Mouse (Mus musculus) myocyte (in vitro differentiated cells): Measurements from ENCODE around the gene Rap1gap2. TPM values are rescaled to one million over a fixed set of nuclear protein-coding genes. Genes with fewer than 3 reads are reported as not detected.

ENCODE experiments used
- H3K27me3 ChIP-seq: one replicate; pipeline ENCODE4 v1.6.1; 2011; ENCODE audit not compliant: control insufficient read depth, insufficient read depth, insufficient read length
- H3K36me3 ChIP-seq: one replicate; pipeline ENCODE4 v1.6.1; 2011; ENCODE audit not compliant: control insufficient read depth, insufficient read depth
- H3K4me2 ChIP-seq: one replicate; pipeline ENCODE4 v1.6.1; 2011; ENCODE audit warnings: low read depth, control low read depth
- H3K4me3 ChIP-seq: one replicate; pipeline ENCODE4 v1.5.1; 2011; ENCODE audit warnings: mild to moderate bottlenecking, control low read depth, moderate library complexity
- H3K79me2 ChIP-seq: one replicate; pipeline ENCODE4 v1.6.1; 2011; ENCODE audit not compliant: control insufficient read depth, insufficient read depth
- H3ac ChIP-seq: one replicate; pipeline ENCODE4 v1.6.1; 2011; ENCODE audit not compliant: control insufficient read depth, insufficient read length
- CEBPB ChIP-seq: IDR thresholded peaks from 2 replicates; pipeline ENCODE4 v1.6.1; 2011; ENCODE audit warnings: mild to moderate bottlenecking, moderate library complexity; ENCODE audit not compliant: poor library complexity, insufficient read depth, severe bottlenecking
- E2F4 ChIP-seq: IDR thresholded peaks from one replicate; pipeline ENCODE4 v1.6.1; 2011; ENCODE audit warnings: mild to moderate bottlenecking, control low read depth, moderate library complexity; ENCODE audit not compliant: insufficient read depth
- MAX ChIP-seq: IDR thresholded peaks from one replicate; pipeline ENCODE4 v1.6.1; 2011; ENCODE audit warnings: low read depth, mild to moderate bottlenecking, control low read depth
- MYOD1 ChIP-seq, 3 experiments: IDR thresholded peaks; one replicate each; pipeline ENCODE4 v1.6.1; 2011; ENCODE audit warnings: control low read depth in 2 of 3, low read depth in 2 of 3, mild to moderate bottlenecking in 2 of 3, moderate library complexity in 1 of 3; ENCODE audit not compliant: insufficient read length in 2 of 3, control insufficient read depth in 1 of 3
- MYOG ChIP-seq, 3 experiments: IDR thresholded peaks; one replicate each; pipeline ENCODE4 v1.6.1; 2011; ENCODE audit warnings: control low read depth in 2 of 3, low read depth in 2 of 3, mild to moderate bottlenecking in 2 of 3; ENCODE audit not compliant: insufficient read length in 2 of 3, control insufficient read depth in 1 of 3, insufficient read depth in 1 of 3
- POLR2A ChIP-seq: IDR thresholded peaks from one replicate; pipeline ENCODE4 v1.6.1; 2011; ENCODE audit warnings: low read depth, mild to moderate bottlenecking, control low read depth, moderate library complexity; ENCODE audit not compliant: insufficient read length
- POLR2AphosphoS2 ChIP-seq: IDR thresholded peaks from one replicate; pipeline ENCODE4 v1.6.1; 2011; ENCODE audit warnings: low read depth, control low read depth; ENCODE audit not compliant: insufficient read length
- REST ChIP-seq: IDR thresholded peaks from one replicate; pipeline ENCODE4 v1.6.1; 2011; ENCODE audit warnings: mild to moderate bottlenecking, control low read depth, moderate library complexity; ENCODE audit not compliant: insufficient read depth, insufficient read length
- SRF ChIP-seq: IDR thresholded peaks from one replicate; pipeline ENCODE4 v1.6.1; 2011; ENCODE audit warnings: low read depth; ENCODE audit not compliant: control insufficient read depth, insufficient read length
- TCF12 ChIP-seq: IDR thresholded peaks from one replicate; pipeline ENCODE4 v1.6.1; 2011; ENCODE audit warnings: mild to moderate bottlenecking, control low read depth; ENCODE audit not compliant: poor library complexity, insufficient read depth, severe bottlenecking
- TCF3 ChIP-seq: IDR thresholded peaks from one replicate; pipeline ENCODE4 v1.6.1; 2011; ENCODE audit warnings: low read depth, control low read depth; ENCODE audit not compliant: insufficient read length
- USF1 ChIP-seq: IDR thresholded peaks from one replicate; pipeline ENCODE4 v1.6.1; 2011; ENCODE audit warnings: low read depth, mild to moderate bottlenecking, control low read depth, moderate library complexity
- polyA plus RNA-seq: library from polyadenylated mRNA; unstranded; fragments of >200 nt; fragmentation: generic; extraction: Trizol; gene quantifications from one replicate; pipeline ENCODE4 v1.2.1, GENCODE M21; 2012; ENCODE audit warnings: missing spikeins

The Rap1gap2 gene
- polyA plus RNA-seq, 1 experiment, result 43.4 TPM

DNA sequence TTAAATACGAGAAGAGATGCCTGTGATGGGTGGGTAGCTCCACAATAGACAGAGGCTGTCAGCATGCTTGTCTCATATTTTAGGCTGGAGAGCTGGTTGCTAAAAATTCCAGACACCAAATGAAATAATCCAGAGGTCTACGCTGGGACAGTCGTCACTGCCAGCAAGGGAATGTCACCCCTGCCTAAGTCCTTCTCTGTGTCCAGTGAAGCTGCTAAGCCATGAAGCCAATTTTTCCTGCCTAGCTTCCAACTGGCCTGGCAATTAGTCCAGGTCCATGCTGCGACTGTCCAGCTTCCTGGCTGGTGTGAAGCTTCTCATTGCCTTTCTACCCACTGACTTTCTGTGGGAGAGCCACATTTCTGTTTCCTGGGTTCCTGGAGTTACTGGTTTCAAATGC, 177.7 kb downstream of the Rap1gap2 start:
- H3K4me3 ChIP-seq, result no peak overlapping the region
- no peak overlapping the region for H3K4me2 ChIP-seq
- no peaks in the 10 kb centered on the region for H3K27me3 ChIP-seq
- no peaks in the 10 kb centered on the region for H3K36me3 ChIP-seq
- TF ChIP-seq POLR2A, result no peak
- no peak for TF ChIP-seq SRF
- no peak for TF ChIP-seq TCF12
- no peak for TF ChIP-seq CEBPB
- TF ChIP-seq MAX, result no peak
- TF ChIP-seq E2F4, result no peak
- no peak for TF ChIP-seq MYOG (IDR thresholded peaks at IDR 0.05; ENCODE audit: control insufficient read depth in 1 of 3, insufficient read depth in 1 of 3, insufficient read length in 2 of 3, low read depth in 2 of 3)
- TF ChIP-seq TCF3, result no peak
- no peak overlapping the region for H3ac ChIP-seq
- H3K79me2 ChIP-seq, result no peaks in the 10 kb centered on the region

- Histone ChIP-seq H3K4me2 (no peak overlapping the region), H3K79me2 (no peaks in the 10 kb centered on the region), H3K27me3 (no peaks in the 10 kb centered on the region), H3ac (no peak overlapping the region), H3K36me3 (no peaks in the 10 kb centered on the region), H3K4me3 (no peak overlapping the region)
- TF ChIP-seq MAX, result no peak
- no peak for TF ChIP-seq MYOD1 (IDR thresholded peaks at IDR 0.05; ENCODE audit: control insufficient read depth in 1 of 3, insufficient read length in 2 of 3, low read depth in 2 of 3)
- no peak for TF ChIP-seq SRF
- no peak for TF ChIP-seq TCF3
- no peak for TF ChIP-seq USF1
- TF ChIP-seq E2F4, result no peak
- TF ChIP-seq REST, result no peak
- TF ChIP-seq TCF12, result no peak
- TF ChIP-seq MYOG (IDR thresholded peaks at IDR 0.05; ENCODE audit: control insufficient read depth in 1 of 3, insufficient read depth in 1 of 3, insufficient read length in 2 of 3, low read depth in 2 of 3), result no peak
- no peak for TF ChIP-seq CEBPB
- TF ChIP-seq POLR2A, result no peak
- no peak for TF ChIP-seq POLR2AphosphoS2
Observed at GRCm38 (mm10) chr11:74429798-74430529, 180.8 kb downstream of the Rap1gap2 start.

DNA sequence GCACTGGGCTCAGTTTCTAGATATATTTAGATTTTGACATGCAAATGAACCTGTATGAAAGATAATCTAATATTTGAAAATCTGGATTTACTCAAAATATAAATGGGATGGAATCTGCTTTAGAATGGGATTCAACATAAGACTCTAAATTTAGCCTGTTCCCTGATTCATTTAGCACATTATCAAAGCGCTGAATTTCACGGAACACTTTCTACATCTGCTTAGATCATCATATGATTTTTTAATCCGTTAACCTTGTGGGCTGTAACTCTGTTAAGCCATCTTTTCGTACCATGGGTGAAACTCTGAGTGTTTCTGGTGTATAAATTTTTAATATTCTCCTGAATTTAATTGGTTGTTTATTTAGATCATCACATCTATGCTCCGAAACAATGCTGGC, 184.4 kb downstream of the Rap1gap2 start:
- Histone ChIP-seq H3K36me3 (no peaks in the 10 kb centered on the region), H3K79me2 (no peaks in the 10 kb centered on the region), H3ac (no peak overlapping the region), H3K4me3 (no peak overlapping the region), H3K4me2 (no peak overlapping the region), H3K27me3 (no peaks in the 10 kb centered on the region)
- TF ChIP-seq USF1 (no peak), REST (no peak), MYOD1 (IDR thresholded peaks at IDR 0.05; ENCODE audit: control insufficient read depth in 1 of 3, insufficient read length in 2 of 3, low read depth in 2 of 3) (no peak), CEBPB (no peak), POLR2A (no peak), TCF12 (no peak), TCF3 (no peak), POLR2AphosphoS2 (no peak), E2F4 (no peak), MYOG (IDR thresholded peaks at IDR 0.05; ENCODE audit: control insufficient read depth in 1 of 3, insufficient read depth in 1 of 3, insufficient read length in 2 of 3, low read depth in 2 of 3) (no peak), SRF (no peak), MAX (no peak)

GRCm38 (mm10) chr11:74422019-74422418, 188.7 kb downstream of the Rap1gap2 start:
- Histone ChIP-seq H3ac (no peak overlapping the region), H3K36me3 (no peaks in the 10 kb centered on the region), H3K27me3 (no peaks in the 10 kb centered on the region), H3K79me2 (no peaks in the 10 kb centered on the region), H3K4me2 (no peak overlapping the region), H3K4me3 (no peak overlapping the region)
- TF ChIP-seq POLR2A, result no peak
- no peak for TF ChIP-seq TCF3
- no peak for TF ChIP-seq USF1
- TF ChIP-seq CEBPB, result no peak
- TF ChIP-seq E2F4, result no peak
- TF ChIP-seq MYOD1 (IDR thresholded peaks at IDR 0.05; ENCODE audit: control insufficient read depth in 1 of 3, insufficient read length in 2 of 3, low read depth in 2 of 3), result no peak
- no peak for TF ChIP-seq MYOG (IDR thresholded peaks at IDR 0.05; ENCODE audit: control insufficient read depth in 1 of 3, insufficient read depth in 1 of 3, insufficient read length in 2 of 3, low read depth in 2 of 3)
- TF ChIP-seq MAX, result no peak
- no peak for TF ChIP-seq POLR2AphosphoS2
- no peak for TF ChIP-seq SRF
- TF ChIP-seq TCF12, result no peak
- no peak for TF ChIP-seq REST
